In genomic region chr7:12779782-12780150, GRCm38 (mm10) we compare ENCODE assay signal across 8 mouse cellular contexts. TPM values are rescaled to one million over a fixed set of nuclear protein-coding genes. Genes with fewer than 3 reads are reported as not detected.
A peak's percentile ranks its signal among the peaks of the same experiment; 100 is the strongest.
DNase-seq lines count a peak whose midpoint lies in the region; ATAC-seq and TF ChIP-seq lines count a peak whose summit lies in the region.

No protein-coding gene starts in this region.

- no peak for TF ChIP-seq POLR2A in spleen, adult 2 months (IDR thresholded peaks at IDR 0.05; ENCODE audit: low read depth, low read length)

- ATAC-seq in liver, embryonic 11.5 days (replicated peaks; ENCODE audit: low FRiP score) = no peak
- ATAC-seq in stomach, postnatal 0 days (ENCODE audit: low FRiP score, low TSS enrichment) = no peak

- H3K27me3 ChIP-seq in spleen, adult 2 months (ENCODE audit: control insufficient read depth, insufficient read depth, low read length) = no peaks in the 10 kb centered on the region
- H3K27me3 ChIP-seq in liver, embryonic 11.5 days (replicated peaks; ENCODE audit: control insufficient read depth, insufficient read depth, low read length) = no peaks in the 10 kb centered on the region
- H3K27me3 ChIP-seq in stomach, postnatal 0 days (ENCODE audit: control insufficient read depth, insufficient read depth, low read length) = no peaks in the 10 kb centered on the region

- H3K36me3 ChIP-seq in spleen, adult 2 months (ENCODE audit: control insufficient read depth, insufficient read depth, low read length) = no peaks in the 10 kb centered on the region
- peaks cover 4% of the 10 kb centered on the region for H3K36me3 ChIP-seq in liver, embryonic 11.5 days (ENCODE audit: control insufficient read depth, insufficient read depth, low read length)
- no peaks in the 10 kb centered on the region for H3K36me3 ChIP-seq in stomach, postnatal 0 days (ENCODE audit: control insufficient read depth, insufficient read depth, low read length)

- peak overlapping the region; percentile 79 for H3K4me2 ChIP-seq in liver, embryonic 11.5 days
- H3K4me2 ChIP-seq in stomach, postnatal 0 days (replicated peaks; ENCODE audit: low read depth) = peak overlapping the region; percentile 99

- no peak for TF ChIP-seq CTCF in spleen, adult 2 months (IDR thresholded peaks at IDR 0.05; ENCODE audit: extremely low read depth, insufficient read depth, insufficient read length, insufficient replicate concordance)
- no peak for TF ChIP-seq CTCF in stomach, postnatal 0 days (IDR thresholded peaks at IDR 0.05; ENCODE audit: low read depth)

- peaks cover 9% of the 10 kb centered on the region for H3K4me1 ChIP-seq in spleen, adult 2 months (ENCODE audit: control insufficient read depth, insufficient read depth, insufficient read length)
- 0 out of 2 replicates have a peak, but pooled peaks cover 3% of the 10 kb centered on the region for H3K4me1 ChIP-seq in liver, embryonic 11.5 days (replicated peaks; ENCODE audit: control insufficient read depth, insufficient read depth, low read length)
- H3K4me1 ChIP-seq in stomach, postnatal 0 days (replicated peaks; ENCODE audit: control insufficient read depth, insufficient read depth) = peaks cover 2% of the 10 kb centered on the region; the same call in 1 of the 2 replicates

- DNase-seq in embryo, embryonic 9.5 days (ENCODE audit: extremely low spot score) = peak; percentile 2
- DNase-seq in embryo, embryonic 11 days = no peak
- DNase-seq in spleen, adult 2 months (ENCODE audit: low read depth in 1 of 2, low spot score in 2 of 2) = no peak
- no peak for DNase-seq in spleen, adult 18-20 months
- no peak for DNase-seq in liver, embryonic 11.5 days (ENCODE audit: low spot score)
- DNase-seq in stomach, postnatal 0 days (ENCODE audit: low spot score) = no peak
- DNase-seq in spleen, adult 12 weeks (ENCODE audit: low spot score) = no peak
- DNase-seq in testis, postnatal 10 days (ENCODE audit: low spot score) = no peak

- peak overlapping the region; percentile 64 for H3K4me3 ChIP-seq in spleen, adult 2 months (ENCODE audit: extremely low read depth, insufficient read depth, insufficient read length)
- H3K4me3 ChIP-seq in liver, embryonic 11.5 days (ENCODE audit: low read depth, low read length) = peak overlapping the region; percentile 67
- peak overlapping the region; percentile 49 for H3K4me3 ChIP-seq in stomach, postnatal 0 days (ENCODE audit: low read depth, low read length)

- 40% methylated on average over 10 of the region's 10 CpGs for WGBS in spleen, adult 2 months
- 26% methylated on average over 10 of the region's 10 CpGs for WGBS in liver, embryonic 11.5 days
- 23% methylated on average over 10 of the region's 10 CpGs for WGBS in stomach, postnatal 0 days

- H3K9me3 ChIP-seq in liver, embryonic 11.5 days (ENCODE audit: control insufficient read depth, low read length) = no peaks in the 10 kb centered on the region
- H3K9me3 ChIP-seq in stomach, postnatal 0 days (ENCODE audit: control insufficient read depth, low read length) = no peaks in the 10 kb centered on the region

- no peak for TF ChIP-seq EP300 in stomach, postnatal 0 days (optimal IDR thresholded peaks at IDR 0.05)

- peak overlapping the region; percentile 67 for H3K9ac ChIP-seq in liver, embryonic 11.5 days (ENCODE audit: low read depth, low read length)
- no peak overlapping the region for H3K9ac ChIP-seq in stomach, postnatal 0 days (ENCODE audit: low read length)

- no peak overlapping the region for H3K27ac ChIP-seq in spleen, adult 2 months (ENCODE audit: insufficient read depth, low read length)
- H3K27ac ChIP-seq in liver, embryonic 11.5 days (ENCODE audit: low read depth, low read length) = no peak overlapping the region
- no peak overlapping the region for H3K27ac ChIP-seq in stomach, postnatal 0 days (replicated peaks)

RNA-seq across cellular contexts. Expression of gene Zscan18, which starts 23.7 kb away (rescaled TPM):
- 0.76 and 1.4 TPM in 2 replicates for polyA plus RNA-seq in spleen, adult 2 months (2012; rRNA removed)
- 4.4 and 5.1 TPM in 2 replicates for polyA plus RNA-seq in liver, embryonic 11.5 days (2014; fragmentation: Nextera tagmentation; extraction: Ambion mirVana)
- polyA plus RNA-seq in stomach, postnatal 0 days (2015; fragmentation: Nextera tagmentation; extraction: Ambion mirVana) = 1.3 and 1.7 TPM in 2 replicates

RNA-seq across cellular contexts. Expression of gene Zfp329, which starts 38.9 kb away (rescaled TPM):
- 0.81 and 0.92 TPM in 2 replicates for polyA plus RNA-seq in spleen, adult 2 months (2012; rRNA removed)
- polyA plus RNA-seq in liver, embryonic 11.5 days (2014; fragmentation: Nextera tagmentation; extraction: Ambion mirVana) = 7.9 and 9.8 TPM in 2 replicates
- 5.9 and 6.4 TPM in 2 replicates for polyA plus RNA-seq in stomach, postnatal 0 days (2015; fragmentation: Nextera tagmentation; extraction: Ambion mirVana)

RNA-seq across cellular contexts. Expression of gene Vmn2r56, which starts 45.0 kb away (rescaled TPM):
- not detected in 2 replicates for polyA plus RNA-seq in spleen, adult 2 months (2012; rRNA removed)
- polyA plus RNA-seq in liver, embryonic 11.5 days (2014; fragmentation: Nextera tagmentation; extraction: Ambion mirVana) = not detected in 2 replicates
- polyA plus RNA-seq in stomach, postnatal 0 days (2015; fragmentation: Nextera tagmentation; extraction: Ambion mirVana) = 0.02 TPM in 1 of 2 replicates, not detected in the other

RNA-seq across cellular contexts. Expression of gene Zfp110, which starts 54.8 kb away (rescaled TPM):
- polyA plus RNA-seq in spleen, adult 2 months (2012; rRNA removed) = 9.5 and 12.4 TPM in 2 replicates
- 27.5 and 27.9 TPM in 2 replicates for polyA plus RNA-seq in liver, embryonic 11.5 days (2014; fragmentation: Nextera tagmentation; extraction: Ambion mirVana)
- 15.9 and 16.9 TPM in 2 replicates for polyA plus RNA-seq in stomach, postnatal 0 days (2015; fragmentation: Nextera tagmentation; extraction: Ambion mirVana)
